Comparison of ENCODE assay signal across 20 mouse cellular contexts in the genomic region with DNA sequence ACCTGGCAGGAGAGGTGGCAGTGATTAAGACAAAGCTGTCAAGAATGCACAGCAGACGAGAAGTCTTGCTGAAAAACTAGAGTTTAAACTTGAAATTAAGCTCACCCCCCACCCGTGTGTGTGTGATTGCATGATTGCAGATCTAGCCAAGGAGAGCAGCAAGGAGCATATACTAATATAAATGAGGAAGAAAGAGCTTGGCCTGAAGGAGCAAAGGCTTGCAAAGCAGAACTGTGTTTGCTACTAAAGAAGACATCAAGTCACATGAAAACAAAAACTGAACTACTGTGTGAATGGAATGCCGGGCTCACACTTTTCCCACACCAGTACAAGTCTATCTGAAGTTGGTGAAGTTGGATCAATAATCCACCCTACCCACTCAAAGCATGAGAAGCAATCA. TPM values are rescaled to one million over a fixed set of nuclear protein-coding genes. Genes with fewer than 3 reads are reported as not detected.
DNase-seq lines count a peak whose midpoint lies in the region; ATAC-seq and TF ChIP-seq lines count a peak whose summit lies in the region.
"Had no signal": no experiment of that assay in that cellular context is flagged by ENCODE, and none has a peak within 500 bp of the region (broad histone marks: within the 10 kb centered on the region; RNA-seq: fewer than 3 reads in every experiment).

No protein-coding gene starts in this region.

- no peak overlapping the region for H3K4me3 ChIP-seq in bone marrow macrophage, adult 2 months (ENCODE audit: insufficient read depth, low read length)
- no peak overlapping the region for H3K4me3 ChIP-seq in midbrain, embryonic 13.5 days (replicated peaks)
- H3K4me3 ChIP-seq in forebrain, embryonic 10.5 days: no peak overlapping the region
- H3K4me3 ChIP-seq: embryonic facial prominence, embryonic 10.5 days; embryonic facial prominence, embryonic 12.5 days; forebrain, embryonic 12.5 days had no signal

- H3K27me3 ChIP-seq in midbrain, embryonic 13.5 days: no peaks in the 10 kb centered on the region
- no peaks in the 10 kb centered on the region for H3K27me3 ChIP-seq in forebrain, embryonic 10.5 days (ENCODE audit: poor library complexity, severe bottlenecking)
- H3K27me3 ChIP-seq: embryonic facial prominence, embryonic 12.5 days; forebrain, embryonic 12.5 days had no signal

- TF ChIP-seq CTCF in bone marrow macrophage, adult 2 months (IDR thresholded peaks at IDR 0.05; ENCODE audit: low read depth, low read length): no peak

- DNase-seq in lung, postnatal 36 days: no peak
- no peak for DNase-seq in forebrain, embryonic 10.5 days (ENCODE audit: extremely low spot score, low spot score)
- DNase-seq: adrenal gland, adult 2 months; adrenal gland, postnatal 10 days; adrenal gland, postnatal 25 days; cerebellum, adult 11-12 months; cerebellum, adult 2 months; cerebellum, adult 9-10 months; cerebellum, postnatal 10 days; cerebellum, postnatal 25 days had no signal

- H3K27ac ChIP-seq in bone marrow macrophage, adult 2 months (ENCODE audit: insufficient read depth, low read depth, low read length): peak overlapping the region; percentile 79
- H3K27ac ChIP-seq in midbrain, embryonic 13.5 days: no peak overlapping the region
- H3K27ac ChIP-seq in forebrain, embryonic 10.5 days: no peak overlapping the region
- H3K27ac ChIP-seq: embryonic facial prominence, embryonic 10.5 days; embryonic facial prominence, embryonic 12.5 days; forebrain, embryonic 12.5 days had no signal

- H3K4me1 ChIP-seq in bone marrow macrophage, adult 2 months (ENCODE audit: control insufficient read depth, insufficient read depth, low read length): peaks cover 24% of the 10 kb centered on the region
- H3K4me1 ChIP-seq in midbrain, embryonic 13.5 days (replicated peaks): no peaks in the 10 kb centered on the region
- H3K4me1 ChIP-seq in forebrain, embryonic 10.5 days: no peaks in the 10 kb centered on the region
- H3K4me1 ChIP-seq: embryonic facial prominence, embryonic 10.5 days; embryonic facial prominence, embryonic 12.5 days; forebrain, embryonic 12.5 days had no signal

- no peaks in the 10 kb centered on the region for H3K36me3 ChIP-seq in midbrain, embryonic 13.5 days
- no peaks in the 10 kb centered on the region for H3K36me3 ChIP-seq in forebrain, embryonic 10.5 days (replicated peaks)
- H3K36me3 ChIP-seq: embryonic facial prominence, embryonic 10.5 days; embryonic facial prominence, embryonic 12.5 days; forebrain, embryonic 12.5 days had no signal

- no peak for TF ChIP-seq POLR2A in bone marrow macrophage, adult 2 months (IDR thresholded peaks at IDR 0.05; ENCODE audit: borderline replicate concordance, low read depth, low read length)

- 83% methylated on average over 3 of the region's 3 CpGs for WGBS in midbrain, embryonic 13.5 days
- WGBS in forebrain, embryonic 10.5 days: 84% methylated on average over 3 of the region's 3 CpGs

- peak; percentile 60 for ATAC-seq in granulocyte monocyte progenitor cell, adult 5-6 weeks (replicated peaks; ENCODE audit: poor library complexity, severe bottlenecking)
- peak; percentile 69 for ATAC-seq in megakaryocyte, adult 5-6 weeks (ENCODE audit: poor library complexity, severe bottlenecking)
- ATAC-seq in midbrain, embryonic 13.5 days: no peak
- ATAC-seq: forebrain, embryonic 14.5 days; forebrain, embryonic 16.5 days had no signal

- no peaks in the 10 kb centered on the region for H3K9me3 ChIP-seq in midbrain, embryonic 13.5 days
- H3K9me3 ChIP-seq in forebrain, embryonic 10.5 days: no peaks in the 10 kb centered on the region
- H3K9me3 ChIP-seq: embryonic facial prominence, embryonic 10.5 days; embryonic facial prominence, embryonic 12.5 days; forebrain, embryonic 12.5 days had no signal

- H3K9ac ChIP-seq in midbrain, embryonic 13.5 days (replicated peaks): no peak overlapping the region
- H3K9ac ChIP-seq: embryonic facial prominence, embryonic 12.5 days; forebrain, embryonic 12.5 days had no signal

- no peak overlapping the region for H3K4me2 ChIP-seq in midbrain, embryonic 13.5 days (replicated peaks)
- H3K4me2 ChIP-seq: embryonic facial prominence, embryonic 12.5 days; forebrain, embryonic 12.5 days had no signal

RNA-seq across cellular contexts. Expression of gene Hpgd, which starts 20.8 kb away (rescaled TPM):
- polyA plus RNA-seq in bone marrow macrophage, adult 2 months (2012; ENCODE audit: insufficient read depth, insufficient read length, missing spikeins): 457 and 471 TPM in 2 replicates
- total RNA-seq in granulocyte monocyte progenitor cell, adult 5-6 weeks (2014; fragmentation: Nextera tagmentation): 1.2 TPM in 1 of 2 replicates, not detected in the other
- total RNA-seq in granulocyte monocyte progenitor cell, adult 5-6 weeks (2017): 0.62 and 1.3 TPM in 2 replicates
- total RNA-seq in megakaryocyte, adult 5-6 weeks (2015): 55.5 and 63.0 TPM in 2 replicates
- 52.2 and 60.6 TPM in 2 replicates for total RNA-seq in megakaryocyte, adult 5-6 weeks (2017)
- 5.2 and 6.6 TPM in 2 replicates for polyA plus RNA-seq in midbrain, embryonic 13.5 days (2015; fragmentation: Nextera tagmentation; extraction: Ambion mirVana)
- 14.7 and 19.4 TPM in 2 replicates for polyA plus RNA-seq in forebrain, embryonic 10.5 days (2016; fragmentation: Nextera tagmentation; extraction: Ambion mirVana)
- total RNA-seq: MEL had no signal

Comparison
In these comparisons a context has a peak if more than half of its experiments do, and no peak if none do; other contexts are left out.
1. RNA of gene Hpgd, which starts 20.8 kb away (polyA plus RNA-seq): 457 to 471 TPM in bone marrow macrophage, adult 2 months; 14.7 to 19.4 TPM in forebrain, embryonic 10.5 days and 5.2 to 6.6 TPM in midbrain, embryonic 13.5 days; every median in the first group is over 10 times any median in the second.